Mouse (Mus musculus): ENCODE measurements at regions not wholly inside any gene's neighbourhood (a gene's known extent, or its start where the extent isn't known, plus 50 kb on each side); places are given as distances from the start of the nearest gene placed in this dataset.

- H3K4me3 ChIP-seq (replicated peaks), result no peak overlapping the region
- 66% methylated on average over 3 of the region's 3 CpGs for WGBS
- no peak for ATAC-seq
- H3K27me3 ChIP-seq (replicated peaks), result no peaks in the 10 kb centered on the region
- H3K36me3 ChIP-seq, result no peaks in the 10 kb centered on the region
- H3K4me2 ChIP-seq (replicated peaks), result no peak overlapping the region
- no peak overlapping the region for H3K27ac ChIP-seq
- H3K4me1 ChIP-seq (replicated peaks), result no peaks in the 10 kb centered on the region
- no peaks in the 10 kb centered on the region for H3K9me3 ChIP-seq
- H3K9ac ChIP-seq, result no peak overlapping the region
Observed at GRCm38 (mm10) chr11:19701198-19701597, 223.0 kb upstream of the Spred2 start.

GRCm38 (mm10) chr11:19708821-19709220 is 215.4 kb upstream of the Spred2 start:
- no peaks in the 10 kb centered on the region for H3K27me3 ChIP-seq (replicated peaks)
- no peaks in the 10 kb centered on the region for H3K4me1 ChIP-seq (replicated peaks)
- no peak overlapping the region for H3K4me2 ChIP-seq (replicated peaks)
- no peaks in the 10 kb centered on the region for H3K36me3 ChIP-seq
- H3K27ac ChIP-seq, result no peak overlapping the region
- no peak overlapping the region for H3K4me3 ChIP-seq (replicated peaks)
- WGBS, result 74% methylated on average over 6 of the region's 6 CpGs
- no peaks in the 10 kb centered on the region for H3K9me3 ChIP-seq
- H3K9ac ChIP-seq, result no peak overlapping the region
- no peak for ATAC-seq

GRCm38 (mm10) chr11:19709337-19709736 is 214.8 kb upstream of the Spred2 start:
- WGBS, result 65% methylated on average over 8 of the region's 8 CpGs
- Histone ChIP-seq H3K27ac (no peak overlapping the region), H3K4me1 (replicated peaks) (no peaks in the 10 kb centered on the region)

GRCm38 (mm10) chr11:19713091-19713490 is 211.1 kb upstream of the Spred2 start:
- WGBS, result 89% methylated on average over 8 of the region's 8 CpGs
- H3K36me3 ChIP-seq, result no peaks in the 10 kb centered on the region

More at GRCm38 (mm10) chr11:19709337-19709736, 214.8 kb upstream of the Spred2 start:
- H3K4me2 ChIP-seq (replicated peaks), result no peak overlapping the region
- no peak overlapping the region for H3K9ac ChIP-seq
- no peak for ATAC-seq
- no peak overlapping the region for H3K4me3 ChIP-seq (replicated peaks)
- no peaks in the 10 kb centered on the region for H3K27me3 ChIP-seq (replicated peaks)
- no peaks in the 10 kb centered on the region for H3K9me3 ChIP-seq
- no peaks in the 10 kb centered on the region for H3K36me3 ChIP-seq

GRCm38 (mm10) chr11:19713597-19713996 is 210.6 kb upstream of the Spred2 start:
- no peaks in the 10 kb centered on the region for H3K36me3 ChIP-seq
- no peaks in the 10 kb centered on the region for H3K9me3 ChIP-seq
- H3K27ac ChIP-seq, result no peak overlapping the region
- no peak overlapping the region for H3K4me3 ChIP-seq (replicated peaks)
- no peaks in the 10 kb centered on the region for H3K4me1 ChIP-seq (replicated peaks)
- 84% methylated on average over 20 of the region's 20 CpGs for WGBS
- no peak overlapping the region for H3K4me2 ChIP-seq (replicated peaks)
- H3K9ac ChIP-seq, result no peak overlapping the region
- no peak for ATAC-seq
- no peaks in the 10 kb centered on the region for H3K27me3 ChIP-seq (replicated peaks)

More at GRCm38 (mm10) chr11:19713091-19713490, 211.1 kb upstream of the Spred2 start:
- H3K9ac ChIP-seq, result no peak overlapping the region
- H3K27ac ChIP-seq, result no peak overlapping the region
- no peak overlapping the region for H3K4me2 ChIP-seq (replicated peaks)
- H3K9me3 ChIP-seq, result no peaks in the 10 kb centered on the region
- no peaks in the 10 kb centered on the region for H3K4me1 ChIP-seq (replicated peaks)
- H3K4me3 ChIP-seq (replicated peaks), result no peak overlapping the region
- H3K27me3 ChIP-seq (replicated peaks), result no peaks in the 10 kb centered on the region
- no peak for ATAC-seq

GRCm38 (mm10) chr11:19714211-19714610 is 210.0 kb upstream of the Spred2 start:
- no peak overlapping the region for H3K27ac ChIP-seq
- ATAC-seq, result no peak
- H3K36me3 ChIP-seq, result no peaks in the 10 kb centered on the region
- H3K4me1 ChIP-seq (replicated peaks), result no peaks in the 10 kb centered on the region
- WGBS, result 34% methylated on average over 5 of the region's 5 CpGs
- H3K4me3 ChIP-seq (replicated peaks), result no peak overlapping the region
- H3K9me3 ChIP-seq, result no peaks in the 10 kb centered on the region
- no peak overlapping the region for H3K4me2 ChIP-seq (replicated peaks)
- H3K9ac ChIP-seq, result no peak overlapping the region
- no peaks in the 10 kb centered on the region for H3K27me3 ChIP-seq (replicated peaks)

- Histone ChIP-seq H3K4me3 (replicated peaks) (no peak overlapping the region), H3K36me3 (no peaks in the 10 kb centered on the region), H3K9ac (no peak overlapping the region), H3K27ac (no peak overlapping the region), H3K27me3 (replicated peaks) (no peaks in the 10 kb centered on the region), H3K4me1 (replicated peaks) (no peaks in the 10 kb centered on the region), H3K9me3 (no peaks in the 10 kb centered on the region), H3K4me2 (replicated peaks) (no peak overlapping the region)
- no peak for ATAC-seq
- WGBS, result 30% methylated on average over 8 of the region's 8 CpGs
Observed at GRCm38 (mm10) chr11:19714888-19715595, 209.1 kb upstream of the Spred2 start.

GRCm38 (mm10) chr11:19718165-19718564 is 206.0 kb upstream of the Spred2 start:
- Histone ChIP-seq H3K9me3 (no peaks in the 10 kb centered on the region), H3K36me3 (no peaks in the 10 kb centered on the region), H3K27ac (no peak overlapping the region), H3K4me1 (replicated peaks) (no peaks in the 10 kb centered on the region), H3K27me3 (replicated peaks) (no peaks in the 10 kb centered on the region), H3K9ac (no peak overlapping the region), H3K4me3 (replicated peaks) (no peak overlapping the region), H3K4me2 (replicated peaks) (no peak overlapping the region)
- 91% methylated on average over 9 of the region's 9 CpGs for WGBS
- no peak for ATAC-seq

GRCm38 (mm10) chr11:19729031-19729430 is 195.1 kb upstream of the Spred2 start:
- H3K36me3 ChIP-seq, result no peaks in the 10 kb centered on the region
- no peak for ATAC-seq
- H3K4me1 ChIP-seq (replicated peaks), result no peaks in the 10 kb centered on the region
- no peak overlapping the region for H3K4me3 ChIP-seq (replicated peaks)
- WGBS, result 80% methylated on average over 8 of the region's 8 CpGs
- no peak overlapping the region for H3K27ac ChIP-seq
- no peak overlapping the region for H3K9ac ChIP-seq
- H3K9me3 ChIP-seq, result no peaks in the 10 kb centered on the region
- H3K4me2 ChIP-seq (replicated peaks), result no peak overlapping the region
- H3K27me3 ChIP-seq (replicated peaks), result no peaks in the 10 kb centered on the region

- Histone ChIP-seq H3K4me3 (replicated peaks) (no peak overlapping the region), H3K9me3 (no peaks in the 10 kb centered on the region), H3K36me3 (no peaks in the 10 kb centered on the region), H3K27me3 (replicated peaks) (no peaks in the 10 kb centered on the region), H3K4me1 (replicated peaks) (no peaks in the 10 kb centered on the region), H3K4me2 (replicated peaks) (no peak overlapping the region), H3K27ac (no peak overlapping the region), H3K9ac (no peak overlapping the region)
- ATAC-seq, result no peak
- WGBS, result 90% methylated on average over 5 of the region's 5 CpGs
Observed at GRCm38 (mm10) chr11:19730747-19731146, 193.4 kb upstream of the Spred2 start.

GRCm38 (mm10) chr11:19736076-19736475 is 188.1 kb upstream of the Spred2 start:
- no peak for ATAC-seq
- 90% methylated on average over 7 of the region's 7 CpGs for WGBS

GRCm38 (mm10) chr11:19736926-19737325 is 187.2 kb upstream of the Spred2 start:
- no peak overlapping the region for H3K9ac ChIP-seq
- 33% methylated on average over 7 of the region's 7 CpGs for WGBS
- H3K4me3 ChIP-seq (replicated peaks), result no peak overlapping the region
- H3K27me3 ChIP-seq (replicated peaks), result no peaks in the 10 kb centered on the region
- no peaks in the 10 kb centered on the region for H3K4me1 ChIP-seq (replicated peaks)
- no peak overlapping the region for H3K4me2 ChIP-seq (replicated peaks)
- H3K27ac ChIP-seq, result no peak overlapping the region
- peak; percentile 56; the same call in 1 of the 2 replicates for ATAC-seq
- no peaks in the 10 kb centered on the region for H3K36me3 ChIP-seq
- no peaks in the 10 kb centered on the region for H3K9me3 ChIP-seq

More at GRCm38 (mm10) chr11:19736076-19736475, 188.1 kb upstream of the Spred2 start:
- Histone ChIP-seq H3K4me2 (replicated peaks) (no peak overlapping the region), H3K4me1 (replicated peaks) (no peaks in the 10 kb centered on the region), H3K9me3 (no peaks in the 10 kb centered on the region), H3K9ac (no peak overlapping the region), H3K27ac (no peak overlapping the region), H3K4me3 (replicated peaks) (no peak overlapping the region), H3K36me3 (no peaks in the 10 kb centered on the region), H3K27me3 (replicated peaks) (no peaks in the 10 kb centered on the region)

- H3K27me3 ChIP-seq (replicated peaks), result no peaks in the 10 kb centered on the region
- no peak overlapping the region for H3K9ac ChIP-seq
- ATAC-seq, result peak; percentile 62; the same call in 1 of the 2 replicates
- H3K4me3 ChIP-seq (replicated peaks), result no peak overlapping the region
- no peak overlapping the region for H3K4me2 ChIP-seq (replicated peaks)
- no peaks in the 10 kb centered on the region for H3K4me1 ChIP-seq (replicated peaks)
- WGBS, result 33% methylated on average over 5 of the region's 5 CpGs
- no peaks in the 10 kb centered on the region for H3K36me3 ChIP-seq
- no peak overlapping the region for H3K27ac ChIP-seq
- H3K9me3 ChIP-seq, result no peaks in the 10 kb centered on the region
Observed at GRCm38 (mm10) chr11:19737331-19737730, 186.8 kb upstream of the Spred2 start.

Data from intestine, embryonic 15.5 days (tissue).